Mouse (Mus musculus) c-Kit-positive CD71-positive TER-119-positive erythroid progenitor cells, embryonic 14.5 days (primary cell): ENCODE measurements around the gene Trip6.

Experiments used
- DNase-seq: peaks from one replicate; pipeline ENCODE4 v3.0.0-alpha.2; 2013; ENCODE audit warnings: low spot score

Gene Trip6

DNA sequence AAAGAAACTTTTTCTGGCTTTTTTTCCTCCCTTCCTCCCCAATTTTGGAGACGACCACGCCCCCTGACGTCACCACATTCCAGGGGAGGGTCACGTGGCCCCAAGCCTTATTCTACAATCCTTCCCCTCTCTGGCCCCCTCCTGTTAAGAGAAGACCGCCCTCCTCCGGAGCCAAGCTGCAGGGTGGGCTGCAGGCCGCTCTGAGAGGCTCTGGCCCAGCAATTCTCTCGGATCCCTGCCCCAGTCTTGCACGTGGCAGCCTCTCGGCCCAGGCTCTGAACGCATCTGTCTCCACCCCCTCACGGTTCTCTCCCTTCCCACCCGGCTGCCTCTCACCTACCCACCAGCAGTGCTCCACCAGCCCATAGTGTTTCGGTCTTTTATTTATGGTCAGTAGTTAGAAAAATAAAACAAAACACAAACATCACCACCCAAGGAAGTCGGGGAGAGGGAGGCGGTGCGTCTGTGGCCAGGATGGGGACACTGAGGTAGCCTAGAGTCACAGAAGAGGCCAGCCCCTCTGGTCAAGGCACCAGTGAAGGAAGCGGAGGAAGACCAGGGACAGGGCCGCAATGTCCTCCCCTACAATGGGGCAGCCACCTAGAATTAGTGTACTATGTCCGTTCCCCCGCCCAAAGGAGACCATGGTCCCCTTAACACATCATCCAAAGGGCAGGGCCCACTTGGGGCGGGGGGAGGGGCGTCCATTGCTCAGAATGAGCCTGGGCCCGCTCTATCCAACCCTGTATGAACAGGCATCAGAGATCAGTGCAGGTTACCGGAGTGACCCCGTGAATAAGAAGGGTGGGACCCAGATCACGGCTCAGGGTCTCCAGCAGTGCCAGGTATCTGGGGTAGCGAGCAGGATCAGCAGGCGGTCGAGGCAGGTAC lies at the start of gene Trip6:
Trip6 (minus strand) TSS at position 212 of the 891 bp plus-strand sequence.
- no peak for DNase-seq

DNA sequence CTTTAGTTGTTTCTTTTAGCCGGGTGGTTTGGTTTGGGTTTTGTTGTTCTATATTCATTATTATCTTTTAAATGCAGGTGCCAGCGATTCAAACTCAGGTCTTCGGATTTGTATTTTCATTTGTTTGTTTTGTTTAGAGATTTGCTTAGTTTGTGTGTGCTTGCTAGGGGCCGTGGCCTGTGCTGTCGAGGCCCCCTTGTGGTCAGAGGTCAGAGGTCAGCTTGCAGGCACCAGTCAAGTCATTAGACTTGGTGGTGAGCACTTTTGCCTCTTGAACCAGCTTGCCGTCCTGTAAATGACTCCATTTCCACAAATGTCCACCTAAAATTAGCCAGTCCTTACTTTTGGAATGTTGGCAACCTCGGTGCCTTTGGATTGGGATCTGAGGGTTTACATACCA lies 44.2 kb upstream of the Trip6 start:
- DNase-seq, result no peak

DNA sequence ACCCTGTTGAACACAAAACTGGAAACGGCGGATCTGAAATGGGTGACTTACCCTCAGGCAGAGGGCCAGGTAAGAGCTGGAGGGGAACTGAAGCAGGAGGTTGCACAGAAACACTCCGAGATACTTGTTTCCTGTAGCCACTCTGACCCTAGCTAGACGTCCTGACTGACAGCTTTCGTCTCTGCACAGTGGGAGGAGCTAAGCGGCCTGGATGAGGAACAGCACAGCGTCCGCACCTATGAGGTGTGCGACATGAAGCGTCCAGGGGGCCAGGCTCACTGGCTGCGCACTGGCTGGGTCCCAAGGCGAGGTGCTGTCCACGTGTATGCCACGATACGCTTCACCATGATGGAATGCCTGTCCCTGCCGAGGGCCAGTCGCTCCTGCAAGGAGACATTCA lies 39.9 kb upstream of the Trip6 start:
- DNase-seq, result no peak

DNA sequence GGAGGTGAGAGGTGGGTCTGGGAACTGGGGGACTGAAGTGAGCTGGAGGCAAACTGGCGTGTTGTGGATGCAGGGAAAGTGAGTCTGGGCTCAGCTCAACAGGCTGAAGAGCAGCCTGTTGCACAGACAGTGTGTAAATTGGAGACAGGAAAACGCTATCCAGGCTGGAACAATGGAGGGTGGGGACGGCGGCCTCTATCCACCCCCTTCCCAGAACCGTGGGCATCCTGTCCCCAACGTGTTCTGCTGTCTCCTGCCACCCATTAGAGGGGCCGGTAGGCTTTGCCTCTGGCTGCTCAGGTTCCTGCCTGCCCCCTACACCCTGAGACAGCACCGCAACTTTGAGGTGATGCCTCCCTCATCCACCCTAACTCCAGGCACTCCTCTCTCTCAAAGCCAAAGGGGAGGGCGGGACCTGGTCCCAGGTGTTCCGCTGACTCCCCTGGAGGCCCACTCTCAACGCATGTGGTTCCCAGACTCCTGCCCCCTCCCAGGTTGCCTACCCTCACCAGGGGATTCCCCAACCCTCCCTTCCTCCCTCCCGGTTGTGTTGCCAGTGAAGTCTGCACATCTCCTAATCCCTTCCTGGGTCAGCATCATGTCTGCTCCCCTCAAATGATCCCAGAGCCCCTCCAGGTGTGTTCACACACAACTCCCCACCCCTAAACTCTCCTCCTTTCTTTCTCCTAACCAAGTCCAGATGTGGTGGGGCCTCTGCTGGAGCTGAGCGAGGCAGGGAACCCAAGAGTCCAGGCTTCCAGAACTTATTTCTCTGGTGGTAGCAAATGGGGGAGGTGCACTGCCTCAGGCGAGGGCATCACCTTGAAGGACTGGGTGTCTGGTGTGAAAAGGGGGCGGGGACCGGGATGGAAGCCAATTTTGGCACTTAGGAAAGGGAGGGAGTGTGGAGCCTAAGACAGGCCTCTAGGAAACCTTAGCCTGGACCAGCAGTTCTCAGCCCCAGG lies 38.1 kb upstream of the Trip6 start:
- no peak for DNase-seq

DNA sequence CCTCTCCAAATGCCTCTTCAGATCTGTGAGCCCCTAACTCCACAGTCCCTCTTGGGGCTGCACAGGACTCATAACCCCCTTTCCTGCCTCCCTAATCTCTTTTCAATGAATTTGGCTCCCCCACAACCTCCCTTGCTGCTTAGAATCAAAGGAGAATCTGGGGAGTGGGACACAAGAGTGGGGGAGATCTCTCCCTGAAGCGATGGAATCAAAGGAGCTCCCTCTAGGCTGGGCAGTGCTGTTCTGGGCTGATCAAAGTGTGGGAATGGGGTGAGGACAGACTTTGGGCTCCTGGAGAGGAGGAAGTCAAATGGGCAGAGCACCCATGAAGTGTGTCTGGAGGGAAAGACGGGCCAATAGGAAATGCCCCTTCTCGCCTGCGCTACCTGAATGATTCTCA lies 37.2 kb upstream of the Trip6 start:
- no peak for DNase-seq

DNA sequence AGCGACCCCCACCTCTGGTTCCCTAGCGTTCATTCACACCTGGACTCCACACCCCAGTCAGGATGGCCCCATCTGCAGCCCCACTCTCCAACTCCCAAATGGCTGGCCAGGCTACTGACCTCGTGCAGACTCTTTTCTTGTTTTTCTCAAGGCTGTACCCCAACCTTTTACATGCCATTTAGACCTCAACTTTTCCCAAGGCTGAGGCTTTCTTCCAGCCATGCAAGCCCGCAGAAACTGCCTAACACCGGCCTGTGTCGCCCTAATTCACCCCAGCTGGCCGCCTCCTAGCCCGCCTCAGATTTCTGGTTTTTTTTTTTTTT lies 36.8 kb upstream of the Trip6 start:
- DNase-seq, result no peak

DNA sequence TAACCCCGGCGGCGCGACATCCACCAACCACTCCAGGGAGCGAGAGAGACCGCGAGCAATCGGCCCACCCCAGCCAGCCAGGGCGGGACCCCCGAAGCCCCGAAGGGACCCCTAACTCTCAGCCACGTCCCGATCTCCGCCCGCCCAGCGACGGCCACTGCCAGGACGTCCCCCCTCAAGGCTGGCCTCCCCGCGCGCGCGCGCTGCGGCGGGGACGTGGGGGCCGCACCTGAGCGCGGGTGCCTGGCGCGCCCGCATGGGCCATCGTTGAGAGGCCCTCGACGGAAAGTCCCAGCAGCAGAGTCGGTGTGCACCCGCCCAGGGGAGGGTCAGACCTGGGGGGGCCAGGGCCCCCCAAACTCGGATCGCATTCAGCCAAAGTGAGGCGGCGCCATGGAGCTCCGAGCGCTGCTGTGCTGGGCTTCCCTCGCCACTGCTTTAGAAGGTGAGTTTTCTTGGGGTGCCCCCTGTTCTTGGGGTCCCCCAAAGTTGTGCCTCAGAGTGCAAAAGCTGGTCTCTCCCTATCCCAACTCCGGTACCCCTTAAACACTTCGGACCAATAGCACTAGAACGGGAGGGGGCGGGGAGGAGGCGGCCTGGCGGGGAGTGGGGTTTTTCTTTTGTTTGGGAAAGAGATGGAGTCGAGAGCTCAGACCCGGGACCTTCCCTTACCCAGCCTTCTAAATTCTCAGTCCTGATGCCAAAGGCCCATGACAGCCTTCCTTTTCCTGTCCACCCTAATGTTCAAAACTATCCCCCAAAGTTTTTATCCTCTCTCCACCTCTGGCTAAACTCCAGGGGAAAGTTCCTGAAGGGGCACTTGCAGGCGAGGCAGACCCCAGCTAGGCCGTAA lies 36.2 kb upstream of the Trip6 start:
- no peak for DNase-seq

DNA sequence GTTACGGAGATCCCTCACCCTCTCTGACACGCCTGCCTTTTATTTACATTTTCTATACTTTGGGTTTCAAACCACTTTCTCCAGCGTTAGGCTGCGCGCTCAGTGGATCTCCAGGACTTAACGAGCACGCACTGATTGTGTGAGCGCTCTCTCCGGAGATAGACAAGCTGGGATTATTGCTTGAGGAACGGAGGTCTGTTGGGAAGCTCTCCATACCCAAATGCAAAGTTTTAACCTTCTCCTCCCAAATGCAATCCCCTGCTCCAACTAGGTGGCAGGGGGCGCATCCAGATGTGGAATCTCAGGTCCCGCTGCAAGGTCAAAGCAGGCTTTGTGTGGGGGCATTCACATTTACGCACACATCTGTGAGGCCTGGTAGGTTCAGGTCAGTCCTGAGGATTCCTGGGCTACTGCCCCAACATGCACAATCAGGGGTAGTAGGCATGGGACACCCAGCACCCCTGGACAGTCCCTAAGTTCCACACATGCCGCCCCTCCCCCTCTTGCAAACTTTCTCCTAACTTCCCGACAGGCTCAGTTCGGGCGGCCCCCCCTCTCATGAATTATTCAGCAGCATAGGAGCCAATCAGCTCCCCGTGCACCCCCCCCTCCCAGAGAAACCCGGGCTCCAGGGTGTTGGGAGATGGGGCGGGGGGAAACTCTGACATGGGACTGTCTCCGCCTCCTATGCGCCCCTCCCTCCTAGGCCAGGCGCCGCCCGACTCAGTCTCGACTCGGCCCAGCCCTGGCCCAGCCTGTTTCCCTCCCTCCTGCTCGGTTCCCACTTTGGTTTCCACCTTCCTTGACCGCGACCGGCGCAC lies 35.4 kb upstream of the Trip6 start, which contains the start of gene Ephb4:
Ephb4 (plus strand) TSS at position 726 of the 821 bp plus-strand sequence.
- no peak for DNase-seq

DNA sequence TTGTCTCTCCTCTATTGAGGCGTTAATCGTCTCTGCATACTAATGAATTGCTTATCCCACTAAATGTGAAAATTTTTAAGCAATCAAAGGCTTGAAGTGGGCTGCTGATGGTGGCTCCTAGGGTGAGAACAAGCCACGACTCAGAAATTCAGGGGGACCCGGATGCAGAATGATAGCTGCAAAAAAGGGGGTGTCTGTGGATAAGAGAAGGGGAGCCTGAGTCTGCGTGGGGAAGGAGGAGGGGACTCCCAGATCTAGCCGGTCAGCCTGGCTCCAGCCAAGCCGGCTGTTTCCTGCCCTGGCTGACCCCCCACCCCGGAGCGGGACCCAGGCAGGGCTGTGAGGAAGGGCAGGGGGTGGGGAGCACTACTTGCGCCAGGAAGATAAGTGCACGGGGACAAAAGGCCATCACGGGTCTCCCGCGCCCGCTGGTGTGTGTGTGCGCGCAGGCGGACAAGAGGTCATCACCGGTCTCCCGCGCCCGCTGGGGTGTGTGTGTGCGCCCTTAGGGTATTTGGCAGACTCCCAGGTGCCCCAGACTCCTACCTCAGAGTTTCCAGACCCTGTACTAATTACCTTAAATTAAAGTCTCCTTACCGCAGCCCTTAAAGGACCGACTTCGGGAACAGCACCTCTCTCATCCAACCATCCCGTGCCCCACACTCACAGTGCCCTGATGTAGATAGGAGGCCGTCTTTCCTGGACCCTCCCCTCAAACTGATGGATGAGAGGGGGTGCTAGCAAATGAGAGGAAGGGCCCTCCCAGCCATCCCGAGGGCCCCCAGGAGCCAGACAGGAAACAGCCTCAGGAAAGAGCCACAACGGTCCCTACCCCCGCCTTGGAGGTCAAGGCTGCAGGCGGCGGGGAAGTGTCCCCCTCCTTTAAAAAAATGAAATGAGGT lies 34.5 kb upstream of the Trip6 start:
- no peak for DNase-seq

DNA sequence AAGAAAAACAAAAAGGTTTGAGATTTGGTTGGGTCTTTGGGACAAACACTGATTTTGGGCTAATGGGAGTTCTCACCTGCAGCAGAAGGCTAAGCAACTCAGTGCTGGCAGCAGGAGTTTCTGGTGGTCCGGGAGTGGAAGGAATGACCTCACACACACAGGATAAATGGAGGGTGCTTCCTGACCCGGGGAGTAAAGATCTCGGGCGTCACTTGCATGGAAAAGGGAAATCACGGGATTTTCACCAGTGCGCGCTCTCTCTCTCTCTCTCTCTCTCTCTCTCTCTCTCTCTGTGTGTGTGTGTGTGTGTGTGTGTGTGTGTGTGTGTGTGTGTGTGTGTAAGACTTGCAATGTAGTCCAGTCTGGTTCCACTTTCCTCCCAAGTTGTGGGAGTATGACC lies 33.7 kb upstream of the Trip6 start:
- no peak for DNase-seq

DNA sequence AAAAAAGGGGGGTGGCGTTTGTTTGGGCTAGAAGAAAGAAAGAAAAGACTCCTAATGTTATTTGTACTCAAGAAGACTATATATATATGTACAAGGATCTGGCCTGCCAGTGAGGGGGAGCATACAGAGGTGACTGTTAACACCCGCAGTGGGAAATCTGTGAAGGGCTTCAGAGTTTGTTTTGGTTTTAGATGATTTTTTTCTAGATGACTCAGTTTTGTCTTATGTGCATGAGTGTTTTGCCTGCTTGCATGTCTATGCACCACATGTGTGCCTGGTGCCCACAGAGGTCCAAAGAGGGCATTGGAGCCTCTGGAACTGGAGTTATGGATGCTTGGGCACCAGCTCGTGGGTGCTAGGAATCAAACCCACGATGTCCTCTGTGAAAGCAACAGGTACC lies 32.8 kb upstream of the Trip6 start:
- DNase-seq, result no peak

DNA sequence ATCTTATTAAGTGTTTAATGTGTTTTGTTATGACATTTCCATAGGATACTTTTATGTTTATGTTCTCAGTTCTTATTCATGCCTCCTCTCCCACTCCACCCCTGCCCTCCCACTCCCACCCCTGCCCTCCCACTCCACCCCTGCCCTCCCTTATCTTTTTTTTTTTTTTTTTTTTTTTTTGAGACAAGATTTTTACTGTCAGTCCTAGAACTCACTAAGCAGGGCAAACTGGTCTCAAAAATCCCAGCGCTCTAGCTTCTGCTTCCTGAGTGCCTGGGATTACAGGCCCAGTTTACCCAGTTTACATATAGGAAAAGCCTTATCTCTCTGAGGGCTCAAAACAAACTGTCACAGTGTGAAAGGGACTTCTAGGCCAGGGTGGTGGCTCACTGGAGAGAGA lies 32.2 kb upstream of the Trip6 start:
- no peak for DNase-seq

DNA sequence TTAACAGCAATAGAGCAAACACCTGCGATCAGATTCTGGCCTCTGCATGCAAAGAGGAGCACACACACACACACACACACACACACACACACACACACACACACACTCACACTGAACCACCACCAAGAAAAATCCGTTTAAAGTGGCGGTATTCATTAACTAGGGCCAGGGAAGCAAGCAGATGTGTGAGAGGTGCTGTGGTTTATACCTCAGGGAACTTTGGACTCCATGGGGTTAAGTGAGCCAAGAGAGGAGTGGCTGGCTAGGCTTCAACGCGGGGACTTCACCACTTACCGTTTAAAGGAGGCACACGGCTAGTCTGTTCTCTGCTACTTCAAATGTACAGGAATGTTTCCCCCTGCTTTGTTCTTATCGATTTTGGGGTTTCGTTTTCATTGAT lies 31.6 kb upstream of the Trip6 start:
- DNase-seq, result no peak

DNA sequence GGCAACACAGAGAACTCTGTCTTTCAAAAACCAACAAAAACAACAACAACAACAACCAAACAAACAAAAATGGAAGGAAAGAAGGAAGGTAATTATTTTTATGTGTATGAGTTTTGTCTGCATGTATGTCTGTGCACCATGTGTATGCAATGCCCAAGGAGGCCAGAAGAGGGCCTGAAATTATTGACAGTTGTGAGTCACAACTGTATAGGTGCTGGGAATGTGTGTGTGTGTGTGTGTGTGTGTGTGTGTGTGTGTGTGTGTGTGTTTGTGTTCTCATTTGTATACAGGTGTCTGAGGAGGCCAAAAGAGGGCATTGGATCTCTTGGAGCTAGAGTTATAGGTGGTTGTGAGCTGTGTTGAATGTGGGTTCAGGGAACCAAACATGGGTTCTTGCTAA lies 29.7 kb upstream of the Trip6 start:
- no peak for DNase-seq

DNA sequence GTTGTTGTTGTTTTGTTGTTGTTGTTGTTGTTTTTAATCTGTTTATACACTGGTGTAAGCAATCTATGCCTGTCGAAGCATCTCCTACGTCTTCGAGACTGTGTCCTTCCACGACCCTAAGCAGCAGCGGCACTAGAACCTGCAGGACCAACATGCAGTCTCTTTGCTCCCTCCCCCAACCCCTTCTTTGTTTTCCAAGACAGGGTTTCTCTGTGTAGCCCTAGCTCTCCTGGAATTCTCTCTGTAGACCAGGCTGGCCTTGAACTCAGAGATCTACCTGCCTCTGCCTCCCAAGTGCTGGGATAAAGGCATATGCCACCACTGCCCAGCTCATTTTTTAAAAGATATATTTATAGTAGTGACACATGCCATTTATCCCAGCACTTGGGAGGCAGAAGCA lies 29.2 kb upstream of the Trip6 start:
- no peak for DNase-seq

DNA sequence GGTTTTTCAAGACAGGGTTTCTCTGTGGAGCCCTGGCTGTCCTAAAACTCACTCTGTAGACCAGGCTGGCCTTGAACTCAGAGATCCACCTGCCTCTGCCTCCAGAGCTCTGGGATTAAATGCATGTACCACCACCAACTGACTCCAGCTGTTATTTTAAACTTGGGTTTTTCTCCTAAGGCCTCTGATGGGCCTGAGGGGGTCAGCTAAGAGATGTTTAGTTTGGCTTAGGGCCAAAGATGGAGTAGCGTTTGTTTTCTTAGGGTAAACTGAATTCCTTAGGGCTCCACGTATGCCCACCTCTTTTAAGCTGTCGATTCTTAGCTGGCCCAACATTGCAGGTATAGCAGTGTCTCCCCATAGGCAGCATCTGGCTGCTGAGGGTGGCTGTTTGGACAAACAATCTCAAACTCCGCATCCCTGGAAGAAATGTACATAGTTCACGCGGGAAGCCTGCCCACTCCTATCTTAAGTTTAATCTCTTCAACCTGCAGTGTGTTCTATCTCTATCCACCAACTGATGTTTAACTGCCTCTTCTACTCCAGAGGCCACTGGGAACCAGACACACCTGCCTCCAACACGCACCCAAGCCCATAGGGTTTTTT lies 28.3 kb upstream of the Trip6 start:
- DNase-seq, result no peak

DNA sequence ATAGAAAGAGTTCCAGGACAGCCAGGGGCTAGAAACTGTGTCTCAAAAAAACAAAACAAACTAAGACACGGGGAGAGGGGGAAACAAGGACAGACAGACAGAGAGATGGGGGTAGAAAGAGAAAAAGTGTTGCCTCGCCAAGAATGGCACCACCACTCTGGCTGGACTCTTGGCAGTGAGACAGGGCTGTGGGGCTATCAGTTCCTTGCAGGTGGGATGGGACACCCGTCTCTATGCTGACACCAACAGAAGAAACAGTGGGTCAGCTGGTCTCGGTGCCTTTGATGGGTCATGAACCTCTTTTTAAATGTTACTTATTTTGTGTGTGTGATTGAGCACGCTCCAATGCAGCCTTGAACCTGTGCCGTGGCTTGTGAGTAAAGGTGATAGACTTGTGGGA lies 26.0 kb upstream of the Trip6 start:
- no peak for DNase-seq

DNA sequence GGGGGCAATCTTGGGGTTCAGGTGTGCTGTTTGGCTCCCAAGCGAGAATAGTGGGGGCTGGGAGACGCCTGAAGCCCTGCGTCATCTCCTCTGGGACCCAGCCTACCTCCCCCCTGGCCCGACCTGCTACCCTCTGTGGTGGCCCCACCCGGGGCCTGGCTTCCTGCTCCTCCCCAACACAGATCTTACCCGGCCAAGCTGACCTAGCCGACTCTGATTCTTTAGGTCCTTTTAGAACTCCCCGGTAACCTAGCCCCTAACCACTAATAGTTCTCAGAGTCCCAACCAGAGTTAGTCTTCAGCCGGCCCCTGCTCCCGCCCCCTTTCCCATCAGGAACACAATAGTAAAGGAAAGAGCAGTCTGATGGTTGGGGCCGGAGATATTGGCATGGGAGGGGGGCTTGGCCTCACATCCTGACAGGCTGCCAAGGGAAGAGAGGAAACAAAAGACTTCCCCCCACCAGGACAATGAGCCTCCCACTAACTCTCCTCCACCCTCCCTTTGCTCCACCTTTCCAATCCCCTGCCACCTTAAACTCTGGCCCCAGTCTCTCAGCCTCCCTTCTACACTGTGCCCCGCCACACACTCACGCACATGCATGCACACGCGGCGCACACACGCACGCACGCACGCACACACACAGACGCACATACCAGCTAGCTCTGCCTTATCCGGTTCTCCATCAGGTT lies 25.2 kb upstream of the Trip6 start:
- no peak for DNase-seq

DNA sequence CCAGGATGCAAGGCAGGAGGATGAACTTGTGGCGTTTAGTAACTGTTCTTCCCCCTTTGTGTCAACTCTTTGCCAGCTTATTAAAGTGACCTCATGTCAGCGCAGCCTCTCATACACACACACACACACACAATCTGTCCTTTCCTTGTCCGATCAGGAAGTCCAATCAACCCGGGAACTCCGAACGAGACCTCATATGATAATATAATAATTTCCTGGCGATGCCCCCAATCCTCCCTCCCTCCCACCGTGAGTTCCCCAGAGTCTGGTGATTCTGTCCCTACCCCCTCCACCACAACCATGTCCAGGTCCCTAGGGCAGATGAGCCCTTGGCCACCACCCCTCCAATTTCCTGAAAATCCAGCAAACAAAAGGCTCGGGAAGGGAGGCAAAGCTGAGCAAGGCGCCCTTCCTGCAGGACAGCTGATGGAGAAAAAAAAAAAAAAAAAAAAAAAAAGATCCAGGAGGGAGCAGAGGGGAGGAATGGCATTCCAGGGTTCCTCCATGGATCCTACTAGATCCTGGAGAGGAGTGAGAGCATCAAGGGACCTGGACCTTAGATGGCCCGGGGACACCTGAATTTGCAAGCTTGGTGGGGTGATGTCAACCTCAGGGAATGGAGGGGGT lies 24.6 kb upstream of the Trip6 start:
- DNase-seq, result no peak
